Mouse (Mus musculus) E14TG2a.4 (cell line): ENCODE results near the gene Efhd2.
A peak's percentile ranks its signal among the peaks of the same experiment; 100 is the strongest.

Experiments used
- H3K27me3 ChIP-seq: 2 replicates; pipeline ENCODE4 v1.6.1; 2014; ENCODE audit warnings: low read length, control low read depth; ENCODE audit not compliant: insufficient read depth
- H3K36me3 ChIP-seq: 2 replicates; pipeline ENCODE4 v1.6.1; 2014; ENCODE audit warnings: low read length, control low read depth; ENCODE audit not compliant: insufficient read depth
- H3K4me1 ChIP-seq: replicated peaks from 2 replicates; pipeline ENCODE4 v1.6.1; 2014; ENCODE audit warnings: low read depth, low read length, control low read depth
- H3K4me3 ChIP-seq: replicated peaks from 2 replicates; pipeline ENCODE4 v1.5.1; 2014; ENCODE audit warnings: mild to moderate bottlenecking, low read length
- H3K9me3 ChIP-seq: 2 replicates; pipeline ENCODE4 v1.6.1; 2014; ENCODE audit warnings: low read length, control low read depth
- CTCF ChIP-seq: conservative IDR thresholded peaks from 2 replicates; pipeline ENCODE4 v1.5.1; 2014; ENCODE audit warnings: low read length
- NANOG ChIP-seq: IDR thresholded peaks from 2 replicates; pipeline ENCODE4 v1.6.1; 2014; ENCODE audit warnings: borderline replicate concordance, low read length, mixed read lengths
- POU5F1 ChIP-seq: IDR thresholded peaks from 2 replicates; pipeline ENCODE4 v1.6.1; 2014; ENCODE audit warnings: low read length, borderline replicate concordance

Efhd2 gene

DNA sequence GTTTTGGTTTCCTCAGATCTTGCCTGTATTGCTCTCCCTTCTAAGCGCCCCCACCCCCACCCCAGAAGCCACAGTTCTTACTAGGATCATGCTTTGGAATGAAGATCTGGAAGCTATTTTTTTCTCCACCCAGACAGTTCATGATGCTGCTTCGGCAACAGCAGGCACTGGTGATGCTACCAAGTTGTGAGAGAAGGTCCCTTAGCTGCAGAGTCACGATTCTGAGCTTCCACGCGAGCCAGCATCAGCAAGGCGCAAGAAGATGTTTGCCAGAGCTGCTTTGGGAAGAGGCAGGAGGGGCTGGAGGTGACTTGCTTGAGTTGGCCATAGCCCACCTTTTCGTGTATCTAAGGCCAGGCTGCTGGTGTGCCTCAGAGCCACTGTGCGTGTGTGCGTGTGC, 10.7 kb upstream of the Efhd2 start:
- peaks cover 31% of the 10 kb centered on the region for H3K4me1 ChIP-seq
- H3K4me3 ChIP-seq: no peak overlapping the region
- TF ChIP-seq CTCF: no peak
- TF ChIP-seq POU5F1: no peak
- no peak for TF ChIP-seq NANOG
- H3K9me3 ChIP-seq: no peaks in the 10 kb centered on the region
- H3K27me3 ChIP-seq: peaks cover 5% of the 10 kb centered on the region
- H3K36me3 ChIP-seq: no peaks in the 10 kb centered on the region

DNA sequence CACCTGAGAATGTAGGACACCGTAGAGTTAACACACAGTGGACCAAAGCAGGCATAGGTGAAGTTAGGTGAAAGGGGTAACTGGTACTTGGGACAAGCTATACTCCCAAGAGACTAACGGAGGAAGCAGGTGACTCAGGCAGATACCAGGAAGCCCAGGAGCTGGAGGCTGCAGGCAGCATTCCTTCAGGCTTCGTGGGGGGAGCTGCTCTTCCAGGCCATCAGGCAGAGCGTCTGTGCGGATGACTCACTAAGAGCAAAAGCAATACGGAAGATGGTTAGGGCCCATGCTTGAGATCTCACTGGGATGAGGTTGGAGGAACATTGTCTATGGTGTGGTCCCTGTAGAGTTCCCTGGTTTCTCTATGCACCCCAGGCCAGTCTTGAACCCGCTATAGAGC, 8.1 kb upstream of the Efhd2 start:
- Histone ChIP-seq H3K4me3 (no peak overlapping the region), H3K27me3 (no peaks in the 10 kb centered on the region; the same call in 1 of the 2 replicates), H3K9me3 (no peaks in the 10 kb centered on the region), H3K36me3 (no peaks in the 10 kb centered on the region), H3K4me1 (peaks cover 46% of the 10 kb centered on the region)
- TF ChIP-seq CTCF (no peak), POU5F1 (no peak)

DNA sequence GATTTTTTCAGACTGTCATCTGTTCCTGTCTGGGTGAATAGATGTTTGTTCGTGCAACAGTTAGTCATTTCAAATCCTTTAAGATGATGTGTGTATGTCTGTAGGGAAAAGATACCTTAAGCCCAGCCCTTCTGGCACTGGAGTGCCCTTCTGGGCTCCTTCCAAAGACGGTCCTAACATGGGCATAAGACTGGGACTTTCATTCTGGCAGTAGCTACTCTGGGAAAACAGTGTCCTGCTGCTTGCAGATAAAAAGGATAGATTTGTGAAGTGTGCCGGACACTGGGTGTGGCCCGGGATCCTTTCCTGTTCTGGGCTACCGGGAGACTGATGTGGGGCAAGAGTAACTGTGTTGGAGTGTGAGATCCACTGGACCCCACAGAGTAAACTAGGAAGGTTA, 7.2 kb upstream of the Efhd2 start:
- no peaks in the 10 kb centered on the region; the same call in 1 of the 2 replicates for H3K27me3 ChIP-seq
- H3K9me3 ChIP-seq: no peaks in the 10 kb centered on the region
- H3K4me3 ChIP-seq: no peak overlapping the region
- TF ChIP-seq CTCF (no peak), NANOG (no peak), POU5F1 (no peak)
- H3K4me1 ChIP-seq: peaks cover 46% of the 10 kb centered on the region
- no peaks in the 10 kb centered on the region for H3K36me3 ChIP-seq

DNA sequence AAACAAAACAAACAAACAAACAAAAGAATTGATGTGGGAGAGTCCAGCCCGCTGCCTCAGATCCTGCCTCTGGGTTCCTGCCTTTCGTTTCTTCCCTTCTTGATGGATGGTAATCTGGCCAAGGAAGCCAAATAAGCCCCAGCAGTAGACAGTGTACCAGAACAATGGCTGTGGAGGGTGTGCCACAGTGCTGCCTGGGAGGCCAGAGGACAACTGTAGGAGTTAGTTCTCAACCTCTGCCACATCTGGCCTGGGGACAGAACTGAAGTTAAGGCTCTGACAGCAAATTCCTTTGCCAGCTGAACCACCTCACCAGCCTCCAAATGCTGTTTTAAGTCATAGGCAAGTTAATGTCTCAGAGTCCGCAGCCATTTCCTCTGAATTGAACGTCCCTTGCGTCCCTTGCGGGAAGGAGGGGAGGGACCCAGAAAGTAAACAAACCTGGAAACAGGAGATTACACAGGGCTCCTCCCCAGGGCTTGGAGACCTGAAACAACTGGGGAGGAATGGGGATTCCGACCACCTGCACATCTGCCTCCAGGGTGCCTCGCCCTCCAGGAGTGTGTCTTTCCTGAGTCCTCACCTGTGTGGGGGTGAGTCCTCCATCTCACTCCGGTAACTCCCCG, 6.7 kb upstream of the Efhd2 start:
- Histone ChIP-seq H3K36me3 (no peaks in the 10 kb centered on the region), H3K4me3 (peak overlapping the region; percentile 20; the same call in 1 of the 2 replicates), H3K9me3 (no peaks in the 10 kb centered on the region), H3K4me1 (peaks cover 46% of the 10 kb centered on the region), H3K27me3 (peaks cover under 1% of the 10 kb centered on the region; the same call in 1 of the 2 replicates)
- no peak for TF ChIP-seq POU5F1
- TF ChIP-seq NANOG: no peak
- TF ChIP-seq CTCF: no peak

DNA sequence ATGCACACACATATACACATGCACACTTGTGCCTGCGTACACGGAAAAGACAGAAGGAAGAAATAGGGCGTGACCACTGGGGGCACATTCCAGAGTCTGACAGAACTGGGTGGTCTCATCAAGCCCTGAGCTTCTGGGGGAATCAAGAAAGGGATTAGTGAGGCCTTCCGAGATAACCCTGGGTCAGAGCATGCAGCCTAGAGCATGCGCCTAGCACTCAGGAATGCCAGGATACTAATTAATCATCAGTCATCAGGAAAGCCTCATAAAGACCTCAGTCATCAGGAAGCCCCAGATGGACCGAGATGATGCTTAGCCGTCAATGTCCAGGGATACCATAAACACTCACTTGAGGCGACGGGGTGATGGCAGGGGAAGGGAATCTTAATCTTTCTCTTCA, 5.2 kb upstream of the Efhd2 start:
- no peak overlapping the region for H3K4me3 ChIP-seq
- TF ChIP-seq CTCF (no peak), NANOG (no peak), POU5F1 (no peak)

DNA sequence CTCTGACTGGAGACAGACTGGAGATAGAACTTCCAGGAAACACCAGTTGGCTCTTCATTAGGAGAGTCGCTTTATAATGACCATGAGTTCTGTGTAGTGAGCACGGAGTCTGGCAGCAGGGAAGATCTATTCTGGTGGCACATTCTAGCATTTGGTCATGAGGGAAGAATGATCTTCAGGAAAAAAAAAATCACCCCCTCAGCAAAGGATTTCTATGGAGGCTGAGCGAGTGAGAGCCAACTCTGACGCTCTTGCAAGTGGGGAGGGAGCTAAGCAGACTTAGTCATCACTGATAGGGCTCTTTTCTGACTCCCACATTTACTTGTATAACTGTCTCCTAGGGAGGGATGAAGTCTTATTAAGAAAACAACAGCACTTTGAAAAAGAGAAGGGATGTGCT, 4.4 kb upstream of the Efhd2 start:
- H3K9me3 ChIP-seq: no peaks in the 10 kb centered on the region
- H3K4me3 ChIP-seq: no peak overlapping the region
- H3K36me3 ChIP-seq: no peaks in the 10 kb centered on the region
- H3K27me3 ChIP-seq: peaks cover 8% of the 10 kb centered on the region
- TF ChIP-seq NANOG: no peak
- TF ChIP-seq POU5F1: no peak
- no peak for TF ChIP-seq CTCF
- peaks cover 54% of the 10 kb centered on the region for H3K4me1 ChIP-seq

More for the DNA sequence above, 5.2 kb upstream of the Efhd2 start:
- peaks cover 51% of the 10 kb centered on the region for H3K4me1 ChIP-seq
- no peaks in the 10 kb centered on the region for H3K36me3 ChIP-seq
- H3K27me3 ChIP-seq: peaks cover 4% of the 10 kb centered on the region
- no peaks in the 10 kb centered on the region for H3K9me3 ChIP-seq

DNA sequence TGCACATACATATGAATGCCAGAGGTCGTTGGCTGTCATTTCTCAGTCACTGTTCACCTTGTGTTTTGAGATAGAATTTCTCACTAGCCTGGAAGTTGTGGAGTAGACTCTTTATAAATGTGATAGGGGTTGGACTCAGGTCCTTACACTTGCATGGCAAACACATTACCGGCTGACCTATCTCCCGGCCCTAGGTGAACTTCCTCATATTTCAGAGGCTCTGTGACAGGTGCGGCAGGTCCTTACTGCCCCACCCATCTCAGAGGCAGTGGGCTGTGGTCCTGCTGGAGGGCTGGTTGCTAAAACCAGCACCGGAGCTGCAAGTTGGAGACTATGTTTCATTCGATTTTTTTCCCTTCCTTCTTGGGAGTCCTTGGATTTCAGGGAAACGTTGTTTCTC, 3.9 kb upstream of the Efhd2 start:
- Histone ChIP-seq H3K36me3 (no peaks in the 10 kb centered on the region), H3K4me1 (peaks cover 59% of the 10 kb centered on the region), H3K9me3 (no peaks in the 10 kb centered on the region), H3K27me3 (peaks cover 13% of the 10 kb centered on the region), H3K4me3 (no peak overlapping the region)
- no peak for TF ChIP-seq NANOG
- TF ChIP-seq POU5F1: no peak
- TF ChIP-seq CTCF: no peak

DNA sequence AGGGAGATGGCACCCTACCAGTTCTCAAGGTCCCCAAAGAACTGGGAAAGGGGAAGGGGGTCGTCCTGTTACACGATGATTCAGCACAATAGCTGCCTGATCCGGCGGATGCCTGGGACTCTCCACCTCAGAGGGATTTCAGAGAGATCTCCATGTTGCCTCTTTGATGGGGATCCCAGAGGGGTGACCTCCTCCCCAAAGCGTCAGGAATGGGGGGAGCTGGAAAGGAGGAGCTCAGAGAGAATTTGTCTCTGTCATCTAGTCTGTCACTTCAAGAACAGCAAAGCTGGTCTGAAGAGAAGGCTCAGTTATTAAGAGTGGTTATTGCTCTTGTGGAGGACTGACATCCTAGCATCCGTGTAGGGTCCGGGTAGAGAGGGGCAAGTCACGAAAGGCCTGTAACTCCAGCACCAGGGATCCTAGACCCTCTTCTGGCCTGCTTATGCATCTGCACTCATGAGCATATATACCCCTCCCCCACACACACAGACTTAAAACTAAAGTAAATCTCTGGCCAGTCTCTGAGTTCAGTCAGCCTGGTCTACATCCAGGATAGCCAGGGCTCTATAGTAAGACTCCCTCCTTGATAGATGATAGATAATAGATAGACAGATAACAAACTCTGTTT, 875 bp upstream of the Efhd2 start:
- TF ChIP-seq CTCF (no peak), POU5F1 (no peak), NANOG (no peak)
- Histone ChIP-seq H3K9me3 (no peaks in the 10 kb centered on the region), H3K36me3 (peaks cover 10% of the 10 kb centered on the region; the same call in 1 of the 2 replicates), H3K27me3 (peaks cover 35% of the 10 kb centered on the region), H3K4me1 (peaks cover 64% of the 10 kb centered on the region), H3K4me3 (peak overlapping the region; percentile 83)
